Mouse (Mus musculus) bone marrow, adult 2 months (tissue): ENCODE results near the gene D6Ertd527e. TPM values are rescaled to one million over a fixed set of nuclear protein-coding genes. Genes with fewer than 3 reads are reported as not detected.

Experiments used
- H3K27ac ChIP-seq: fragments of 200-500 bp; 2 replicates; pipeline ENCODE4 v1.5.1; 2012; ENCODE audit warnings: low read depth, mild to moderate bottlenecking, control low read depth, inconsistent platforms, low read length; ENCODE audit not compliant: control insufficient read depth, poor library complexity, insufficient read depth
- H3K4me1 ChIP-seq: fragments of 200-500 bp; 2 replicates; pipeline ENCODE4 v1.6.1; 2011; ENCODE audit warnings: low read length; ENCODE audit not compliant: control insufficient read depth, insufficient read depth
- H3K4me3 ChIP-seq: fragments of 200-500 bp; replicated peaks from 2 replicates; pipeline ENCODE3; 2011; ENCODE audit warnings: mild to moderate bottlenecking, low read depth, low read length, control low read depth; ENCODE audit not compliant: control insufficient read depth
- CTCF ChIP-seq: fragments of 200-500 bp; IDR thresholded peaks from 2 replicates; pipeline ENCODE4 v1.5.1; 2011; ENCODE audit warnings: low read length, control low read depth; ENCODE audit not compliant: control insufficient read depth, insufficient read depth
- POLR2A ChIP-seq: fragments of 200-500 bp; IDR thresholded peaks from 2 replicates; pipeline ENCODE4 v1.6.1; 2011; ENCODE audit warnings: low read depth, mild to moderate bottlenecking, control low read depth, low read length, borderline replicate concordance; ENCODE audit not compliant: control insufficient read depth
- whole genome bisulfite sequencing: fragments of 180-500 bp; shearing (Covaris S2); methylation state at CpG from one replicate; pipeline ENCODE4 v1.1.7; 2018; 5-methylcytosine and 5-hydroxymethylcytosine counted together
- polyA plus RNA-seq: library from polyadenylated mRNA; stranded (reverse); fragments of >200 nt; gene quantifications from 2 replicates; pipeline ENCODE4 v1.2.4, GENCODE M21; 2011; ENCODE audit warnings: low replicate concordance; ENCODE audit not compliant: missing spikeins, insufficient read depth, insufficient read length

D6Ertd527e gene
- polyA plus RNA-seq, 1 experiment = not detected

DNA sequence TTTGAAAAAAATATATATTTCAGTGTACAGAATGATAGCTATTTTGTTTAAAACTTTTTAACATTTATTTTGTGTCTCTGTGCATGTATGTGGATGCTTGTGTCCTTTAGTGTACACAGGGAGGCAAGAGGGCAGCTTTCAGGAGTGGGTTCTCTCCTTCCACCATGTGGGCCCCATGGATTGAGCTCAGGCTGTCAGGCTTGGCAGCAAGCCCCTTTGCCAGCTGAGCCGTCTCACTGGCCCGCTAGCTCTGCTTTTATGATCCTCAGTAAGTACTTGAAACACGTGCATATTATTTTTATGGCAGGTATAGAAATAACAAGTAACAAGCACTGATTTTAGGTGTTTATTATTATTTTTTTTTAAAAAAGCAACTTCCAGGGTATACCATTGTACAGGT is 29.0 kb downstream of the D6Ertd527e start:
- Histone ChIP-seq H3K27ac (no peak overlapping the region), H3K4me3 (no peak overlapping the region), H3K4me1 (no peaks in the 10 kb centered on the region; the same call in 1 of the 2 replicates)
- 86% methylated on average over 3 of the region's 3 CpGs for WGBS
- TF ChIP-seq POLR2A (no peak), CTCF (no peak)

DNA sequence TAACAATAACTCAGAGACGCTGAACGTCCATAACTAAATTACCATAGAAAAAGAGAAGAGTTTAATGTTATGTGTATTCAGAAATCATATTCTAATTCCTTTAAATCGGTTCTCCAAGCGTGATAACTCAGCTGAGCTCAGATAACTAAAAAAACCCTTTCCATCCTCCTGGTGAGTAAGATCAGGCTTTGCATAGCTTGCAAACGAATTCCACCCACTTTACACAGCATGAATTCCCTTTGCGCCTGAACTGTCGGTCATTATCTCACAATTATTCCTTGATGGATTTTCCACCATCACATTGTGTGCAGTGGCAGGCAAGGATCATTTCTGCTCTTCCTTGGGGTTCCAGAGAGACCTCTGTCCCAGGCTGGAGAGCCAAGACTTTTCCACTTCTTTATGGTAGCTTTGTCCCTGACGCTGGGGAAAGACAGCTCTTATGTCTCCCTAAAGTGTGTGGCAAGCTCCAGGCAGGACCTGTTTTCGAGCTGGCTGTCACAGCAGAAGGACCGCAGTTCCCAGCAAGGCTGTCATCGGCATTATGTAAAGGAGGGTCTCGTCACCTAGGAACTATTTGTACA is 29.5 kb downstream of the D6Ertd527e start:
- no peak overlapping the region for H3K4me3 ChIP-seq
- TF ChIP-seq CTCF (no peak), POLR2A (no peak)
- no peak overlapping the region for H3K27ac ChIP-seq
- H3K4me1 ChIP-seq = no peaks in the 10 kb centered on the region; the same call in 1 of the 2 replicates
- 83% methylated on average over 12 of the region's 12 CpGs for WGBS

DNA sequence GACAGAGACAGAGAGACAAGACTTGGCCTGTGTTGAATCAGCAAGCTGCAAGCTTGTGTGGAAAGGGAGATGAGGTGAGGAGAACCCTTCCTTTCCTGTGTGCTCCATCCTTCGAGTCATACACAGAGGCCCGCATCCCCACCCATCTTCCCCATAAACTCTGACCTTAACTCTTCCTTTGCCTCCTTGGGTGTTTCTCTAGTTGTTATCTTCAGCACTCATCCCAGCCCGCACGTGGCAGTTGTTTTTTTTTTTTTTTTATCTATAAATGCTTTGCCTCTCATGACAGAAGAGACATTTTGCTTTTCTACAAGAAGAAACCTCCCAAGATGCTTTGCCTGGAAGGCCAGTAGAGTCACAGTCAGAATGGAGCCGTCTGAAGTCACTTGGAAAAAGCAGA is 33.9 kb downstream of the D6Ertd527e start:
- H3K4me1 ChIP-seq = no peaks in the 10 kb centered on the region; the same call in 1 of the 2 replicates
- WGBS = 74% methylated on average over 5 of the region's 5 CpGs
- no peak overlapping the region for H3K4me3 ChIP-seq
- no peak overlapping the region for H3K27ac ChIP-seq
- TF ChIP-seq CTCF = no peak
- TF ChIP-seq POLR2A = no peak

DNA sequence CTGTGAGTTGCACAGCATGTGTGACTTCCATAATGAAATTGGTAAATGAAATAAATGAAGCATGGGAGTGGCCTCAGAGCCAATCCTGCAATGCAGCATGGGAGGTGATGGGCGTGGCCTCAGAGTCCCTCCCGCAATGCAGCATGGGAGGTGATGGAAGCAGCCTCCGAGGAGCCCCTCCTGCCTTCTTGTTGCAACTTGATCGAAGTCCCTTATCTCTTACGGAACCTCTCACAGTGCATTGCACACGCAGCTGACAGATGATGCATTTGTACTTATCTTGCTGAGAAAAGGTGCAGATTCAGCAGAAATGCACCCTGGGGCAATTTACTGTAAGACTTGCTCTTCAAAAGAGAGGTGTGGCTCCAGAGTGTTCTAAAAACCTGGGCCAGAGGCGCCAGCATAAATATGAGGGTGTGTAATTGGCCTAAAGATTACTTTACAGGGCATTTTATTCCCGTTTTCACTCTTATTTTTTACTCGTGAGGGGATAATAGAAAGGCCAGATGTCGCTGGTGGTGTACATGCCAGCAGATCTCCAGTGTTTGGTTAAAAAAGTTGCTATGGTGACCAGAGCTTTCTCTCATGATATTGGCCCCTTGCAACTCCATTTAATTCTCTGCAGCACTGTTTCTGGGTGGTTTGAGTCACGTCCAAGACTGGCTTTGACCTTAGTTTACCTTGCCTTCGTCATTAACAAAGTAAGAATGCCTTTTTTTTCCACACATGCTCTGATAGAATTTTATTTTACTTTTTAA is 35.4 kb downstream of the D6Ertd527e start:
- no peak overlapping the region for H3K4me3 ChIP-seq
- no peak overlapping the region for H3K27ac ChIP-seq
- WGBS = 75% methylated on average over 12 of the region's 12 CpGs
- H3K4me1 ChIP-seq = no peaks in the 10 kb centered on the region; the same call in 1 of the 2 replicates
- no peak for TF ChIP-seq POLR2A
- no peak for TF ChIP-seq CTCF

DNA sequence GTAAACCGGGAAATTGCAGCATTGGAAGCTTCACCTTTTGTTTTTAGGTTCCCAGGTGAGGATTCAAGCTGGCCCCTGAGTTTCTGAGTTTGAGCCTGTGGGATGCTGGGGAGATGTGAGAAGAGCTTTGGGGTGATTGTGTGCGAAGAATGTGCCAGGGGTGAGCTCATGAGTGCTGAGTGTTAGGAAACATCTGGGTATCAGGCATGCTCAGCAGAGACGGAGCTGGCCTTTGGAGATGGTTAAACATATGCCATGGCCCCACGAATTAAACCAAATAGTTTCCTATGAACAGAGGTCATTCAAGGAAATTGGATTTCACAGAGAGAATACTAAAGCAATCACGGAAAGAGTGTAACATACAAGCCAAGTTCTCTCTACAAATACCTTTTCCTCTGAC is 37.7 kb downstream of the D6Ertd527e start:
- H3K4me1 ChIP-seq = no peaks in the 10 kb centered on the region; the same call in 1 of the 2 replicates
- no peak overlapping the region for H3K27ac ChIP-seq
- no peak overlapping the region for H3K4me3 ChIP-seq
- no peak for TF ChIP-seq POLR2A
- no peak for TF ChIP-seq CTCF
- WGBS = 78% methylated on average over 5 of the region's 5 CpGs

DNA sequence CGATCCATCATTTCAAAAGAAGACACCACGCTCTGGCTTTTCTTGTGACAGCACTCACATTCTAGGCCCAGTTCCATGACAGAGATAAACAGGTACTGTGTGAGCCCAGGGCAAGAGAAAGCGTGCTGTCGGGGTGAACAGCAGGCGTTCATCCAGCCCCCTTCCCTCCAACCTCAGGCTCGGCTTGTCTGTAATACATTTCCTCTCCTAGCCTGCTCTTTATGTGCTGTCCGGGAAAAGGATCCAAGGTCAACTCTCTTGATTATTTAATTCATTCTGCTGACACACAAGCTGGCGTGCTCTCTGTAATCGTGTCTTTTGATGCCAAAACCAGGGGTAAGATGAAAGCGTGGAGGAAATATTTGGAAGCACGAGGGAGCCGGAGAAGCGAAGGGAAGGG is 39.0 kb downstream of the D6Ertd527e start:
- TF ChIP-seq CTCF (no peak), POLR2A (no peak)
- no peaks in the 10 kb centered on the region for H3K4me1 ChIP-seq
- H3K4me3 ChIP-seq = no peak overlapping the region
- 84% methylated on average over 13 of the region's 13 CpGs for WGBS
- no peak overlapping the region for H3K27ac ChIP-seq

DNA sequence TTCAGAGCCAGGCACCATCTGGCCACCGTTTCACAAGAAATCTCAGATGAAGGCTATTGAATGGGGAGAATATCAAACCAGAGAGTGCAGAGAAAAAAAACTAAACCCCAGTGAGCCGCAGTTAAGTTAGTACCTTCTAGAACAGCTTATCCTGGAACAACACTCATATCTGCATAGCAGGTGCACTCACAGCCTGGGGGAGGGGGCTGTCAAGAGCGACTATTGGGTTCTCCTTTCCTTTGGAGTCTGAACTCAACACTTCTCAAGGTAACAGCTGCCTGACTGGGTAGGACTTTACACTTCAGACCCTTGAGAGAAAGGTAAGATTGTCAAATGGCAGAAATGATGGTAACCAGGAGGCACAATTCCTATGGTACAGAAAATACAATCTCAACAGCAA is 43.4 kb downstream of the D6Ertd527e start:
- TF ChIP-seq CTCF (no peak), POLR2A (no peak)
- 54% methylated on average over 3 of the region's 3 CpGs for WGBS
- no peak overlapping the region for H3K27ac ChIP-seq

DNA sequence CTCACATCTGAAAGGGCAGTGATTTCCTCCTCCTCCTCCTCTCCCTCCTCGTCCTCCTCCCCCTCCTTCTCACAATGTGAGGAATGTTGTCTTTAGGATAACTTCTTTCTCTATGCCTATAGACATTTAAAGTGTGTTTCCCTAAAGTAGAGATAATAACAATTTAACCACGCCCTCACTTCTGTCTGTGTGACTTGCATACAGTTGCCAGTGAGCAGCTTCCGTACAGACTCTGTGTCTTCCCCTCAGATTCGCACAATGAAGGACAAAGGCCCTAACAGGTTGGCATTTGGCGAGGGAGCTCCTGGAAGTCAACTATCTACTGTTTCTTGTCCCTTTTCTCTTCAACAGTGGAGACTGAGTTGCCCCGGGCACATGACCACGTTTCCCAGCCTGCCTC is 45.9 kb downstream of the D6Ertd527e start:
- Histone ChIP-seq H3K4me3 (no peak overlapping the region), H3K4me1 (peaks cover 5% of the 10 kb centered on the region), H3K27ac (no peak overlapping the region)
- WGBS = 72% methylated on average over 7 of the region's 7 CpGs
- TF ChIP-seq CTCF (no peak), POLR2A (no peak)

More for the DNA sequence above, 43.4 kb downstream of the D6Ertd527e start:
- no peaks in the 10 kb centered on the region; the same call in 1 of the 2 replicates for H3K4me1 ChIP-seq
- no peak overlapping the region for H3K4me3 ChIP-seq

DNA sequence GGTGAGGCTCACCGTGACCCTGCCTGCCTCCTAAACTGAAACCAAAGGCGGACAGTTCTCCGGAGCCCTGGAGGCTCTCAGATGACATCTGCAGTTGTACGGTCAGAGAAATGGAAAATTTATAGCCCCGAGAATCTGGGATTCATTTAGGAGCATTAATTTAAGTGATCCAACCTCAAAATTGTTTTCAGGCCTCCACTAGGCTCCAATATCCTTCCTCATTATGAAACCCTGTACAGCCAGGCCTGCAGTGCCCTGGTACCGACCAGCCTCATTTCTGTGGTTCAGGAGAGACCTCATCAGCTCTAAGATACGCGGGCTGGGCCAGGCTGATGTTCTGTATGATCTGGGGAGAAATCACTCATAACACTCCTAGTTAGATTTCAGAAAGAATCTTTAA is 46.9 kb downstream of the D6Ertd527e start:
- TF ChIP-seq POLR2A = no peak
- TF ChIP-seq CTCF = no peak
- Histone ChIP-seq H3K4me1 (peaks cover 5% of the 10 kb centered on the region), H3K27ac (no peak overlapping the region), H3K4me3 (no peak overlapping the region)
- 88% methylated on average over 8 of the region's 8 CpGs for WGBS
